Mouse (Mus musculus) MEL (cell line): ENCODE measurements around the gene Neurl2. TPM values are rescaled to one million over a fixed set of nuclear protein-coding genes. Genes with fewer than 3 reads are reported as not detected.

Source experiments
- DNase-seq: peaks from one replicate; pipeline ENCODE4 v3.0.0; 2011; ENCODE audit warnings: low read depth, low spot score
- H3K27ac ChIP-seq: 2 replicates; pipeline ENCODE4 v1.5.1; 2012; ENCODE audit warnings: low read depth, mild to moderate bottlenecking, control low read depth, low read length, moderate library complexity; ENCODE audit not compliant: control insufficient read depth
- H3K27me3 ChIP-seq, 2 experiments: fragments of 150-350 bp in 1 of 2; sonication (generic) in 1 of 2; 2 replicates each; pipeline ENCODE4 v1.6.1; 2012; ENCODE audit warnings: low read length in 2 of 2, mild to moderate bottlenecking in 2 of 2, improper control_type of control experiment in 1 of 2, moderate library complexity in 1 of 2; ENCODE audit not compliant: insufficient read depth in 2 of 2, control insufficient read depth in 1 of 2
- H3K36me3 ChIP-seq, 2 experiments: 2 replicates each; pipeline ENCODE4 v1.6.1; 2012 to 2014; ENCODE audit warnings: low read length in 2 of 2, improper control_type of control experiment in 1 of 2, inconsistent platforms in 1 of 2, mild to moderate bottlenecking in 1 of 2; ENCODE audit not compliant: insufficient read depth in 2 of 2, control insufficient read depth in 1 of 2
- H3K4me1 ChIP-seq, 2 experiments: fragments of 150-350 bp in 1 of 2; sonication (generic) in 1 of 2; 2 replicates each; pipeline ENCODE4 v1.6.1; 2012; ENCODE audit warnings: low read length in 2 of 2, improper control_type of control experiment in 1 of 2, mild to moderate bottlenecking in 1 of 2; ENCODE audit not compliant: insufficient read depth in 2 of 2, control insufficient read depth in 1 of 2
- H3K4me3 ChIP-seq, 2 experiments: fragments of 150-350 bp in 1 of 2; sonication (generic) in 1 of 2; 2 replicates each; pipeline ENCODE4 v1.5.1; 2012; ENCODE audit warnings: low read depth in 2 of 2, low read length in 2 of 2, mild to moderate bottlenecking in 2 of 2, moderate library complexity in 2 of 2, control low read depth in 1 of 2, improper control_type of control experiment in 1 of 2; ENCODE audit not compliant: control insufficient read depth in 1 of 2, insufficient read depth in 1 of 2
- H3K79me2 ChIP-seq: 2 replicates; pipeline ENCODE4 v1.6.1; 2012; ENCODE audit warnings: mild to moderate bottlenecking, low read length, moderate library complexity; ENCODE audit not compliant: control insufficient read depth, poor library complexity, insufficient read depth
- H3K9ac ChIP-seq: 2 replicates; pipeline ENCODE4 v1.6.1; 2012; ENCODE audit warnings: low read depth, mild to moderate bottlenecking, control low read depth, low read length, moderate library complexity; ENCODE audit not compliant: control insufficient read depth, poor library complexity, severe bottlenecking
- H3K9me3 ChIP-seq: fragments of 150-350 bp; sonication (generic); replicated peaks from 2 replicates; pipeline ENCODE4 v1.6.1; 2012; ENCODE audit warnings: mild to moderate bottlenecking, low read length, improper control_type of control experiment, moderate library complexity; ENCODE audit not compliant: insufficient read depth
- BHLHE40 ChIP-seq: IDR thresholded peaks from 2 replicates; pipeline ENCODE4 v1.6.1; 2012; ENCODE audit warnings: low read depth, mild to moderate bottlenecking, inconsistent platforms, low read length, improper control_type of control experiment, borderline replicate concordance
- CHD1 ChIP-seq: IDR thresholded peaks from 2 replicates; pipeline ENCODE4 v1.6.1; 2012; ENCODE audit warnings: low read depth, mild to moderate bottlenecking, inconsistent platforms, low read length, improper control_type of control experiment
- CHD2 ChIP-seq: IDR thresholded peaks from 2 replicates; pipeline ENCODE4 v1.6.1; 2011; ENCODE audit warnings: low read length, improper control_type of control experiment
- CTCF ChIP-seq, 3 experiments: IDR thresholded peaks in 2 of 3; conservative IDR thresholded peaks in 1 of 3; 2 replicates each; pipeline ENCODE4 v1.5.1; 2011 to 2012; ENCODE audit warnings: low read length in 3 of 3, low read depth in 2 of 3, mild to moderate bottlenecking in 2 of 3, improper control_type of control experiment in 1 of 3, inconsistent platforms in 1 of 3, mixed read lengths in 1 of 3, moderate library complexity in 1 of 3; ENCODE audit not compliant: control insufficient read depth in 1 of 3, insufficient read depth in 1 of 3, poor library complexity in 1 of 3, severe bottlenecking in 1 of 3
- ELF1 ChIP-seq: IDR thresholded peaks from 2 replicates; pipeline ENCODE4 v1.6.1; 2014; ENCODE audit warnings: low read depth, mild to moderate bottlenecking, inconsistent platforms, low read length, improper control_type of control experiment, moderate library complexity
- ETS1 ChIP-seq: IDR thresholded peaks from 2 replicates; pipeline ENCODE4 v1.6.1; 2012; ENCODE audit warnings: low read depth, mild to moderate bottlenecking, inconsistent platforms, low read length, improper control_type of control experiment, moderate library complexity
- GATA1 ChIP-seq: IDR thresholded peaks from 2 replicates; pipeline ENCODE4 v1.6.1; 2011; ENCODE audit warnings: low read depth, low read length, improper control_type of control experiment
- HCFC1 ChIP-seq: IDR thresholded peaks from 2 replicates; pipeline ENCODE4 v1.6.1; 2012; ENCODE audit warnings: low read depth, mild to moderate bottlenecking, inconsistent platforms, low read length, improper control_type of control experiment, moderate library complexity
- JUND ChIP-seq: IDR thresholded peaks from 2 replicates; pipeline ENCODE4 v1.6.1; 2011; ENCODE audit warnings: low read depth, mild to moderate bottlenecking, improper control_type of control experiment, low read length
- KAT2A ChIP-seq: conservative IDR thresholded peaks from 2 replicates; pipeline ENCODE4 v1.6.1; 2012; ENCODE audit warnings: low read depth, low read length, improper control_type of control experiment, inconsistent platforms
- MAFK ChIP-seq: IDR thresholded peaks from 2 replicates; pipeline ENCODE4 v1.6.1; 2011; ENCODE audit warnings: low read depth, mild to moderate bottlenecking, low read length, improper control_type of control experiment, borderline replicate concordance
- MAZ ChIP-seq: IDR thresholded peaks from 2 replicates; pipeline ENCODE4 v1.6.1; 2012; ENCODE audit warnings: low read depth, mild to moderate bottlenecking, inconsistent platforms, low read length, improper control_type of control experiment
- MEF2A ChIP-seq: IDR thresholded peaks from 2 replicates; pipeline ENCODE4 v1.6.1; 2014; ENCODE audit warnings: low read depth, mild to moderate bottlenecking, inconsistent platforms, low read length, improper control_type of control experiment; ENCODE audit not compliant: poor library complexity, insufficient replicate concordance, severe bottlenecking; ENCODE audit errors: extremely low read depth
- MXI1 ChIP-seq: IDR thresholded peaks from 2 replicates; pipeline ENCODE4 v1.6.1; 2011; ENCODE audit warnings: mild to moderate bottlenecking, low read depth, low read length, improper control_type of control experiment
- MYB ChIP-seq: IDR thresholded peaks from 2 replicates; pipeline ENCODE4 v1.6.1; 2011; ENCODE audit warnings: mild to moderate bottlenecking, low read depth, low read length, improper control_type of control experiment
- MYC ChIP-seq: IDR thresholded peaks from 2 replicates; pipeline ENCODE4 v1.6.1; 2011; ENCODE audit warnings: low read depth, mild to moderate bottlenecking, low read length, improper control_type of control experiment, moderate library complexity
- NELFE ChIP-seq: IDR thresholded peaks from 2 replicates; pipeline ENCODE4 v1.6.1; 2011; ENCODE audit warnings: low read depth, low read length, improper control_type of control experiment
- NRF1 ChIP-seq: IDR thresholded peaks from 2 replicates; pipeline ENCODE4 v1.6.1; 2014; ENCODE audit warnings: low read depth, mild to moderate bottlenecking, inconsistent platforms, low read length, improper control_type of control experiment, moderate library complexity; ENCODE audit not compliant: poor library complexity, insufficient read depth, severe bottlenecking
- POLR2A ChIP-seq, 2 experiments: IDR thresholded peaks; 2 replicates each; pipeline ENCODE4 v1.6.1; 2011 to 2012; ENCODE audit warnings: low read length in 2 of 2, mild to moderate bottlenecking in 2 of 2, control low read depth in 1 of 2, improper control_type of control experiment in 1 of 2, low read depth in 1 of 2, moderate library complexity in 1 of 2; ENCODE audit not compliant: control insufficient read depth in 1 of 2, insufficient read depth in 1 of 2, poor library complexity in 1 of 2
- POLR2AphosphoS5 ChIP-seq: IDR thresholded peaks from 2 replicates; pipeline ENCODE4 v1.6.1; 2012; ENCODE audit warnings: low read depth, borderline replicate concordance, mild to moderate bottlenecking, inconsistent platforms, low read length, moderate library complexity, mixed read lengths
- RCOR1 ChIP-seq: IDR thresholded peaks from 2 replicates; pipeline ENCODE4 v1.6.1; 2012; ENCODE audit warnings: low read depth, mild to moderate bottlenecking, inconsistent platforms, low read length, improper control_type of control experiment
- SIN3A ChIP-seq: IDR thresholded peaks from 2 replicates; pipeline ENCODE4 v1.6.1; 2012; ENCODE audit warnings: low read length, improper control_type of control experiment, inconsistent platforms
- TAL1 ChIP-seq: IDR thresholded peaks from 2 replicates; pipeline ENCODE4 v1.6.1; 2012; ENCODE audit warnings: mild to moderate bottlenecking, inconsistent platforms, low read length, moderate library complexity, mixed read lengths
- TBP ChIP-seq: IDR thresholded peaks from 2 replicates; pipeline ENCODE4 v1.8.0; 2011; ENCODE audit warnings: low read depth, low read length, improper control_type of control experiment
- TCF12 ChIP-seq: IDR thresholded peaks from 2 replicates; pipeline ENCODE4 v1.6.1; 2014; ENCODE audit warnings: low read depth, mild to moderate bottlenecking, inconsistent platforms, low read length, improper control_type of control experiment, moderate library complexity
- UBTF ChIP-seq: IDR thresholded peaks from 2 replicates; pipeline ENCODE4 v1.6.1; 2012; ENCODE audit warnings: low read depth, mild to moderate bottlenecking, inconsistent platforms, low read length, improper control_type of control experiment, moderate library complexity, borderline replicate concordance; ENCODE audit not compliant: insufficient read depth
- USF1 ChIP-seq: IDR thresholded peaks from 2 replicates; pipeline ENCODE4 v1.6.1; 2014; ENCODE audit warnings: low read depth, mild to moderate bottlenecking, inconsistent platforms, low read length, improper control_type of control experiment, moderate library complexity
- USF2 ChIP-seq, 2 experiments: IDR thresholded peaks; 2 replicates each; pipeline ENCODE4 v1.6.1; 2011 to 2012; ENCODE audit warnings: improper control_type of control experiment in 2 of 2, low read length in 2 of 2, borderline replicate concordance in 1 of 2, inconsistent platforms in 1 of 2, low read depth in 1 of 2, mild to moderate bottlenecking in 1 of 2; ENCODE audit not compliant: insufficient read depth in 1 of 2
- ZC3H11A ChIP-seq: IDR thresholded peaks from 2 replicates; pipeline ENCODE4 v1.6.1; 2012; ENCODE audit warnings: low read depth, mild to moderate bottlenecking, inconsistent platforms, low read length, improper control_type of control experiment
- ZKSCAN1 ChIP-seq: IDR thresholded peaks from 2 replicates; pipeline ENCODE4 v1.6.1; 2012; ENCODE audit warnings: low read depth, mild to moderate bottlenecking, inconsistent platforms, low read length, improper control_type of control experiment, moderate library complexity
- ZMIZ1 ChIP-seq: IDR thresholded peaks from 2 replicates; pipeline ENCODE4 v1.6.1; 2012; ENCODE audit warnings: low read depth, mild to moderate bottlenecking, inconsistent platforms, low read length, improper control_type of control experiment, moderate library complexity
- polyA plus RNA-seq, 2 experiments: library from polyadenylated mRNA; stranded (reverse) in 1 of 2; unstranded in 1 of 2; fragments of >175 nt in 1 of 2; fragments of >200 nt in 1 of 2; gene quantifications; 2 replicates each; pipeline versions ENCODE4 v1.2.1 to v1.2.4; 2012; ENCODE audit warnings: low replicate concordance in 2 of 2, low read depth in 1 of 2; ENCODE audit not compliant: insufficient read length in 2 of 2, insufficient read depth in 1 of 2, missing spikeins in 1 of 2
- total RNA-seq: library from RNA; depleted of rRNA; stranded (reverse); fragments of 300-350 nt; gene quantifications from 2 replicates; pipeline ENCODE4 v1.2.3, GENCODE M21; 2012

Gene Neurl2
- total and polyA plus RNA-seq, 3 experiments, result 1.6 to 2.6 TPM; not detected in 1

DNA sequence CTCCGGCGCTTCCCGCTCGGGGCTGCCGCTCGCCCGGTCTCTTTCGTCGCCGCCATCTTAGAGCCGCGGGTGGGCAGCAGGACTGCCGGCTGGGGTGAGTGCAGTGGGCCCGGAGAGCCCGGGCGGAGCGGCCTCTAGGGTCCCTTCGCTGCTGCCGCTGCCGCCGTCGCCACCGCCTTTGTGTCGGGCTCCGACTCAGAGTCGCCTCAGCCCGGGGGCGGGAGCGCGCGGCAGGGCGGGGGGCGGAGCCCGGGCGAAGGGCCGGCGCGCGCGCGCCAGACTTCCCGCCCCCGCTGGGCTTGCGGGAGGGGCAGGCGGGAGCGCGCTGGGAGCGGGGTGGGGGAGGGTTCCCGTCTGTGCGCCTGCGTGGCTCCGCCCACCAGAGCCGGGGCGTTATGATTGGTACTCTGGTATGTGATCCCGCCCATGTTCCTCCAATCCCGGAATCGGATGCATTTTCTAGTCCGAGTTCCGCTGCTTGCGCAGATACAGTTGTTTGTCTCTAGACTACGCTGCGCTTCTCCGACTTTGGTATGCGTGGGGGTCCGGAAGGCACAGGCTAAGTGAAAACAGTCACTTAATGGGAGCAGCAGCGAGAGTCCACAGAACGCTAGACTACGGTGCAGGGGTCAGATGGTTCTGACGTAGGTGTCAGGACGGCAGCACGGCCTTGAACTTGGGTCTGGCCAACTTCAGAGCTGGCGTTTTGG is 46.5 kb upstream of the Neurl2 start (continued):
- TF ChIP-seq POLR2AphosphoS5 (no peak), USF2 (IDR thresholded peaks at IDR 0.05; ENCODE audit: borderline replicate concordance in 1 of 2, insufficient read depth in 1 of 2, low read depth in 1 of 2, low read length in 2 of 2) (no peak), ZMIZ1 (peak; percentile 73; the same call in 1 of the 2 replicates), CHD2 (no peak), CHD1 (no peak), MAZ (peak; percentile 98), MXI1 (peak; percentile 8), MAFK (no peak), MYB (no peak)

- no peaks in the 10 kb centered on the region for H3K9me3 ChIP-seq
- H3K4me1 ChIP-seq, result peaks cover 5 to 25% of the 10 kb centered on the region in 2 experiments
- H3K4me3 ChIP-seq, result peak within 1 kb of the TSS; percentile 77 to 87
- H3K27ac ChIP-seq, result peak within 1 kb of the TSS; percentile 95
- H3K36me3 ChIP-seq, result peaks cover 0 to 15% of the 10 kb centered on the region in 2 experiments; a peak in 2 of 4 replicates
- H3K27me3 ChIP-seq, result no peaks in the 10 kb centered on the region
- H3K79me2 ChIP-seq, result peaks cover 25% of the 10 kb centered on the region
- peak; percentile 92 for DNase-seq
- peak within 1 kb of the TSS; percentile 99 for H3K9ac ChIP-seq
- TF ChIP-seq SIN3A, result peak; percentile 41; the same call in 1 of the 2 replicates
- 0 out of 2 replicates have a peak, but pooled peaks have one; percentile 40 for TF ChIP-seq MXI1
- no peak for TF ChIP-seq ETS1
- peak; percentile 73; the same call in 1 of the 2 replicates for TF ChIP-seq KAT2A
- TF ChIP-seq MYC, result 0 out of 2 replicates have a peak, but pooled peaks have one; percentile 5
- peak; percentile 56; the same call in 1 of the 2 replicates for TF ChIP-seq RCOR1
- TF ChIP-seq CTCF (IDR thresholded peaks at IDR 0.05 in 2 of 3, conservative IDR thresholded peaks at IDR 0.05 in 1 of 3; ENCODE audit: control insufficient read depth in 1 of 3, insufficient read depth in 1 of 3, low read depth in 2 of 3, low read length in 3 of 3, poor library complexity in 1 of 3, severe bottlenecking in 1 of 3), result no peak
- TF ChIP-seq POLR2AphosphoS5, result peak; percentile 78; the same call in 1 of the 2 replicates
- peak; percentile 91 for TF ChIP-seq NRF1
- peak; percentile 63 for TF ChIP-seq ELF1
- no peak for TF ChIP-seq GATA1
- TF ChIP-seq NELFE, result peak; percentile 60; the same call in 1 of the 2 replicates
- no peak for TF ChIP-seq BHLHE40
- no peak for TF ChIP-seq TAL1
- TF ChIP-seq HCFC1, result peak; percentile 92
- peak; percentile 44; the same call in 1 of the 2 replicates for TF ChIP-seq MEF2A
- TF ChIP-seq JUND, result no peak
- TF ChIP-seq ZC3H11A, result no peak
- TF ChIP-seq TBP, result peak; percentile 58; the same call in 1 of the 2 replicates
- peak; percentile 86 for TF ChIP-seq ZMIZ1
- 0 out of 2 replicates have a peak, but pooled peaks have one; percentile 17 for TF ChIP-seq USF1
- no peak for TF ChIP-seq USF2 (IDR thresholded peaks at IDR 0.05; ENCODE audit: borderline replicate concordance in 1 of 2, insufficient read depth in 1 of 2, low read depth in 1 of 2, low read length in 2 of 2)
- TF ChIP-seq ZKSCAN1, result no peak
- TF ChIP-seq TCF12, result peak; percentile 82
- no peak for TF ChIP-seq MAZ
- TF ChIP-seq CHD1, result 0 out of 2 replicates have a peak, but pooled peaks have one; percentile 38
- TF ChIP-seq POLR2A (IDR thresholded peaks at IDR 0.05; ENCODE audit: control insufficient read depth in 1 of 2, insufficient read depth in 1 of 2, low read depth in 1 of 2, low read length in 2 of 2, poor library complexity in 1 of 2), result peak in 1 of 2 experiments; percentile 96; a peak in 2 of 4 replicates
- TF ChIP-seq UBTF, result no peak
Measured at GRCm38 (mm10) chr2:164879228-164879567, 45.9 kb upstream of the Neurl2 start, which contains the start of gene Pcif1. TSS of gene Pcif1 (plus strand) at chr2:164879304.
